Mouse (Mus musculus) splenic B cell, adult 2 months (primary cell): ENCODE data around the gene Lman2.

Experiments used
- DNase-seq: peaks from one replicate; pipeline ENCODE4 v3.0.0-alpha.2; 2011; ENCODE audit warnings: low read depth, low spot score
- H3K27me3 ChIP-seq: 2 replicates; pipeline ENCODE4 v1.6.1; 2012; ENCODE audit warnings: mild to moderate bottlenecking, low read length, moderate library complexity, mixed read lengths; ENCODE audit not compliant: control insufficient read depth, poor library complexity, insufficient read depth, severe bottlenecking
- H3K36me3 ChIP-seq: 2 replicates; pipeline ENCODE4 v1.6.1; 2012; ENCODE audit warnings: mild to moderate bottlenecking, low read length, moderate library complexity, mixed read lengths; ENCODE audit not compliant: control insufficient read depth, poor library complexity, insufficient read depth, severe bottlenecking

Lman2 gene

GRCm38 (mm10) chr13:55339259-55339658 is 23.3 kb downstream of the Lman2 start:
- H3K36me3 ChIP-seq: no peaks in the 10 kb centered on the region
- H3K27me3 ChIP-seq: no peaks in the 10 kb centered on the region
- DNase-seq: no peak

GRCm38 (mm10) chr13:55338131-55339054 is 24.2 kb downstream of the Lman2 start:
- H3K36me3 ChIP-seq: no peaks in the 10 kb centered on the region
- DNase-seq: no peak
- H3K27me3 ChIP-seq: no peaks in the 10 kb centered on the region

GRCm38 (mm10) chr13:55337341-55337975 is 25.1 kb downstream of the Lman2 start:
- no peaks in the 10 kb centered on the region for H3K27me3 ChIP-seq
- DNase-seq: no peak

GRCm38 (mm10) chr13:55335701-55336100 is 26.9 kb downstream of the Lman2 start:
- no peak for DNase-seq
- no peaks in the 10 kb centered on the region for H3K27me3 ChIP-seq

More at GRCm38 (mm10) chr13:55337341-55337975, 25.1 kb downstream of the Lman2 start:
- no peaks in the 10 kb centered on the region for H3K36me3 ChIP-seq

GRCm38 (mm10) chr13:55332331-55332730 is 30.3 kb downstream of the Lman2 start:
- no peaks in the 10 kb centered on the region for H3K36me3 ChIP-seq
- DNase-seq: no peak
- no peaks in the 10 kb centered on the region for H3K27me3 ChIP-seq

More at GRCm38 (mm10) chr13:55335701-55336100, 26.9 kb downstream of the Lman2 start:
- H3K36me3 ChIP-seq: no peaks in the 10 kb centered on the region

- Histone ChIP-seq H3K27me3 (no peaks in the 10 kb centered on the region), H3K36me3 (peaks cover 3% of the 10 kb centered on the region; the same call in 1 of the 2 replicates)
- no peak for DNase-seq
Measured at GRCm38 (mm10) chr13:55330567-55331400, 31.8 kb downstream of the Lman2 start.

- DNase-seq: peak; percentile 84
- no peaks in the 10 kb centered on the region for H3K27me3 ChIP-seq
- H3K36me3 ChIP-seq: peaks cover 6% of the 10 kb centered on the region; the same call in 1 of the 2 replicates
Measured at GRCm38 (mm10) chr13:55329683-55330566, 32.7 kb downstream of the Lman2 start, which contains the start of gene Mxd3. Mxd3 (minus strand) TSS chr13:55329823.

- DNase-seq: peak; percentile 50
- peaks cover 6% of the 10 kb centered on the region; the same call in 1 of the 2 replicates for H3K36me3 ChIP-seq
- no peaks in the 10 kb centered on the region for H3K27me3 ChIP-seq
Measured at GRCm38 (mm10) chr13:55329109-55329682, 33.4 kb downstream of the Lman2 start.

- Histone ChIP-seq H3K27me3 (no peaks in the 10 kb centered on the region), H3K36me3 (peaks cover 6% of the 10 kb centered on the region; the same call in 1 of the 2 replicates)
- DNase-seq: no peak
Measured at GRCm38 (mm10) chr13:55328641-55329040, 33.9 kb downstream of the Lman2 start.

- Histone ChIP-seq H3K36me3 (peaks cover 6% of the 10 kb centered on the region; the same call in 1 of the 2 replicates), H3K27me3 (no peaks in the 10 kb centered on the region)
- DNase-seq: no peak
Measured at GRCm38 (mm10) chr13:55328171-55328570, 34.4 kb downstream of the Lman2 start.

- H3K27me3 ChIP-seq: no peaks in the 10 kb centered on the region
- DNase-seq: peak; percentile 94
Measured at GRCm38 (mm10) chr13:55327633-55328032, 35.0 kb downstream of the Lman2 start.

GRCm38 (mm10) chr13:55327169-55327568 is 35.4 kb downstream of the Lman2 start:
- Histone ChIP-seq H3K27me3 (no peaks in the 10 kb centered on the region), H3K36me3 (peaks cover 6% of the 10 kb centered on the region; the same call in 1 of the 2 replicates)
- no peak for DNase-seq

More at GRCm38 (mm10) chr13:55327633-55328032, 35.0 kb downstream of the Lman2 start:
- peaks cover 6% of the 10 kb centered on the region; the same call in 1 of the 2 replicates for H3K36me3 ChIP-seq

- DNase-seq: no peak
- no peaks in the 10 kb centered on the region for H3K27me3 ChIP-seq
- H3K36me3 ChIP-seq: peaks cover 6% of the 10 kb centered on the region; the same call in 1 of the 2 replicates
Measured at GRCm38 (mm10) chr13:55325596-55325995, 37.0 kb downstream of the Lman2 start.
